Mouse (Mus musculus) CH12.LX (cell line): Measurements from ENCODE around the gene Gm21983. TPM values are rescaled to one million over a fixed set of nuclear protein-coding genes. Genes with fewer than 3 reads are reported as not detected.

Experiments
- DNase-seq: peaks from one replicate; pipeline ENCODE4 v3.0.0-alpha.2; 2013; ENCODE audit errors: extremely low read depth
- H3K27ac ChIP-seq: 2 replicates; pipeline ENCODE4 v1.5.1; 2012; ENCODE audit warnings: low read depth, mild to moderate bottlenecking, control low read depth, moderate library complexity; ENCODE audit not compliant: insufficient read depth
- H3K27me3 ChIP-seq: replicated peaks from 2 replicates; pipeline ENCODE3; 2012; ENCODE audit warnings: inconsistent platforms
- H3K36me3 ChIP-seq, 2 experiments: replicated peaks in 1 of 2; 2 replicates each; pipeline versions ENCODE3 to v1.6.1; 2012; ENCODE audit warnings: inconsistent platforms in 1 of 2, low read length in 1 of 2, mild to moderate bottlenecking in 1 of 2, mixed read lengths in 1 of 2, moderate library complexity in 1 of 2; ENCODE audit not compliant: control insufficient read depth in 1 of 2, insufficient read depth in 1 of 2
- H3K4me1 ChIP-seq, 2 experiments: 2 replicates each; pipeline ENCODE4 v1.6.1; 2012; ENCODE audit warnings: inconsistent platforms in 1 of 2, moderate library complexity in 1 of 2; ENCODE audit not compliant: insufficient read depth in 2 of 2, control insufficient read depth in 1 of 2
- H3K4me2 ChIP-seq: 2 replicates; pipeline ENCODE4 v1.6.1; 2012; ENCODE audit warnings: low read depth, mild to moderate bottlenecking, control low read depth; ENCODE audit not compliant: poor library complexity, insufficient read depth, severe bottlenecking
- H3K4me3 ChIP-seq, 3 experiments: fragments of 150-350 bp in 1 of 3; sonication (generic) in 1 of 3; replicated peaks in 1 of 3; 2 replicates each; pipeline versions ENCODE3 to v1.5.1; 2011 to 2012; ENCODE audit warnings: low read depth in 2 of 3, low read length in 2 of 3, mild to moderate bottlenecking in 2 of 3, moderate library complexity in 2 of 3, control low read depth in 1 of 3, improper control_type of control experiment in 1 of 3, inconsistent platforms in 1 of 3, mixed read lengths in 1 of 3; ENCODE audit not compliant: poor library complexity in 1 of 3
- H3K79me2 ChIP-seq: replicated peaks from 2 replicates; pipeline ENCODE4 v1.6.1; 2012; ENCODE audit warnings: mild to moderate bottlenecking, moderate library complexity; ENCODE audit not compliant: control insufficient read depth, poor library complexity, insufficient read depth, severe bottlenecking; ENCODE audit errors: extremely low read depth
- H3K9ac ChIP-seq: 2 replicates; pipeline ENCODE4 v1.6.1; 2012; ENCODE audit warnings: low read depth, mild to moderate bottlenecking, control low read depth, moderate library complexity; ENCODE audit not compliant: insufficient read depth
- H3K9me3 ChIP-seq: replicated peaks from 2 replicates; pipeline ENCODE3; 2012; ENCODE audit warnings: low read length, inconsistent platforms, mixed read lengths
- CHD1 ChIP-seq: IDR thresholded peaks from 2 replicates; pipeline ENCODE4 v1.6.1; 2012; ENCODE audit warnings: low read depth, low read length, improper control_type of control experiment, inconsistent platforms
- CTCF ChIP-seq, 2 experiments: IDR thresholded peaks in 1 of 2; conservative IDR thresholded peaks in 1 of 2; 2 replicates each; pipeline ENCODE4 v1.5.1; 2011 to 2012; ENCODE audit warnings: low read depth in 2 of 2, low read length in 2 of 2, improper control_type of control experiment in 1 of 2, inconsistent platforms in 1 of 2, mild to moderate bottlenecking in 1 of 2, moderate library complexity in 1 of 2
- GABPA ChIP-seq: IDR thresholded peaks from 2 replicates; pipeline ENCODE4 v1.6.1; 2012; ENCODE audit warnings: low read depth, low read length, improper control_type of control experiment, inconsistent platforms; ENCODE audit not compliant: insufficient replicate concordance
- IRF4 ChIP-seq: IDR thresholded peaks from 2 replicates; pipeline ENCODE4 v1.6.1; 2014; ENCODE audit warnings: low read depth, mild to moderate bottlenecking, inconsistent platforms, low read length, improper control_type of control experiment
- JUN ChIP-seq: IDR thresholded peaks from 2 replicates; pipeline ENCODE4 v1.6.1; 2011; ENCODE audit warnings: low read depth, mild to moderate bottlenecking, low read length, improper control_type of control experiment, moderate library complexity; ENCODE audit not compliant: insufficient read depth
- JUND ChIP-seq: conservative IDR thresholded peaks from 2 replicates; pipeline ENCODE4 v1.6.1; 2011; ENCODE audit warnings: low read depth, low read length, improper control_type of control experiment
- MAZ ChIP-seq: IDR thresholded peaks from 2 replicates; pipeline ENCODE4 v1.6.1; 2012; ENCODE audit warnings: low read depth, mild to moderate bottlenecking, inconsistent platforms, low read length, improper control_type of control experiment, moderate library complexity
- MXI1 ChIP-seq: IDR thresholded peaks from 2 replicates; pipeline ENCODE4 v1.6.1; 2011; ENCODE audit warnings: mild to moderate bottlenecking, low read depth, low read length, improper control_type of control experiment
- MYC ChIP-seq: IDR thresholded peaks from 2 replicates; pipeline ENCODE4 v1.6.1; 2011; ENCODE audit warnings: low read depth, mild to moderate bottlenecking, improper control_type of control experiment, low read length
- PAX5 ChIP-seq: IDR thresholded peaks from 2 replicates; pipeline ENCODE4 v1.6.1; 2012; ENCODE audit warnings: low read length, inconsistent platforms, mixed read lengths
- POLR2A ChIP-seq: IDR thresholded peaks from 2 replicates; pipeline ENCODE4 v1.6.1; 2011; ENCODE audit warnings: low read depth, mild to moderate bottlenecking, improper control_type of control experiment, low read length
- SIN3A ChIP-seq: IDR thresholded peaks from 2 replicates; pipeline ENCODE4 v1.6.1; 2012; ENCODE audit warnings: low read length, improper control_type of control experiment, inconsistent platforms
- ZKSCAN1 ChIP-seq: IDR thresholded peaks from 2 replicates; pipeline ENCODE4 v1.6.1; 2012; ENCODE audit warnings: low read depth, inconsistent platforms, low read length, improper control_type of control experiment, borderline replicate concordance
- ZNF384 ChIP-seq: IDR thresholded peaks from 2 replicates; pipeline ENCODE4 v1.6.1; 2012; ENCODE audit warnings: low read depth, low read length, improper control_type of control experiment, inconsistent platforms
- dilution Hi-C: fragments of 300-500 bp; cut with MboI; formaldehyde crosslinking; loops from 2 replicates; pipeline ENCODE4 v1.14.3; 2020; ENCODE audit warnings: low sequenced_read_pairs; ENCODE audit not compliant: extremely low pct_unique_long_range_greater_than_20kb, extremely low pct_ligation_motif_present
- in situ Hi-C: fragments of 300-500 bp; cut with MboI; formaldehyde crosslinking; loops from 3 replicates; pipeline ENCODE4 v1.14.3; 2019; ENCODE audit warnings: low sequenced_read_pairs, low pct_ligation_motif_present, low pct_unique_long_range_greater_than_20kb, mixed read lengths
- polyA plus RNA-seq: library from polyadenylated mRNA; unstranded; fragments of >175 nt; gene quantifications from 2 replicates; pipeline ENCODE4 v1.2.1, GENCODE M21; 2012; ENCODE audit warnings: low read depth; ENCODE audit not compliant: insufficient read length
- total RNA-seq, 2 experiments: library from RNA; depleted of rRNA; stranded (reverse); fragments of 300-350 nt in 1 of 2; fragments of >200 nt in 1 of 2; gene quantifications; 2 replicates each; pipeline ENCODE4 v1.2.3; 2012 to 2014

Gm21983 gene
- total and polyA plus RNA-seq, 3 experiments: 0.13 to 0.81 TPM; not detected in 1

- Histone ChIP-seq H3K27ac (peak overlapping the region; percentile 17; the same call in 1 of the 2 replicates), H3K4me3 (peak overlapping the region; percentile 86 to 98 (median 92)), H3K4me2 (peak overlapping the region; percentile 77), H3K9me3 (no peaks in the 10 kb centered on the region), H3K36me3 (peaks cover 30 to 66% of the 10 kb centered on the region in 2 experiments), H3K9ac (peak overlapping the region; percentile 90; the same call in 1 of the 2 replicates), H3K79me2 (peaks cover 48% of the 10 kb centered on the region)
- dilution Hi-C loops (no loop called here), in situ Hi-C loops (loop anchor here (5.0 kb wide), 1 partner anchor 64 kb away; the partner anchor contains the start of gene Itpkc)
- DNase-seq: no peak
- TF ChIP-seq IRF4 (no peak), ZKSCAN1 (no peak), GABPA (no peak), ZNF384 (no peak), MAZ (no peak), MXI1 (no peak), CTCF (conservative IDR thresholded peaks at IDR 0.05 in 1 of 2, IDR thresholded peaks at IDR 0.05 in 1 of 2; ENCODE audit: low read depth in 2 of 2, low read length in 2 of 2) (no peak), PAX5 (no peak), SIN3A (no peak), MYC (no peak), JUND (no peak)
- TF ChIP-seq, all 38 proteins: peak for 0
- no peaks in the 10 kb centered on the region for H3K27me3 ChIP-seq
- peaks cover 37 to 63% of the 10 kb centered on the region in 2 experiments for H3K4me1 ChIP-seq
These were observed 17.5 kb downstream of the Gm21983 start for GRCm38 (mm10) chr7:27163450-27163805.

GRCm38 (mm10) chr7:27162780-27163449, 18.0 kb downstream of the Gm21983 start:
- dilution Hi-C loops: no loop called here
- peaks cover 32 to 63% of the 10 kb centered on the region in 2 experiments for H3K4me1 ChIP-seq
- peak overlapping the region in 2 of 3 experiments; percentile 86 to 92 for H3K4me3 ChIP-seq

More at GRCm38 (mm10) chr7:27162780-27163449, 18.0 kb downstream of the Gm21983 start:
- Histone ChIP-seq H3K36me3 (peaks cover 35 to 69% of the 10 kb centered on the region in 2 experiments), H3K4me2 (peak overlapping the region; percentile 77), H3K79me2 (peaks cover 48% of the 10 kb centered on the region), H3K27me3 (no peaks in the 10 kb centered on the region), H3K9ac (peak overlapping the region; percentile 90; the same call in 1 of the 2 replicates), H3K9me3 (no peaks in the 10 kb centered on the region), H3K27ac (peak overlapping the region; percentile 17; the same call in 1 of the 2 replicates)
- DNase-seq: no peak
- TF ChIP-seq POLR2A: 0 out of 2 replicates have a peak, but pooled peaks have one; percentile 2
- TF ChIP-seq JUN: no peak
- TF ChIP-seq CTCF (conservative IDR thresholded peaks at IDR 0.05 in 1 of 2, IDR thresholded peaks at IDR 0.05 in 1 of 2; ENCODE audit: low read depth in 2 of 2, low read length in 2 of 2): no peak
- no peak for TF ChIP-seq CHD1
- in situ Hi-C loops: loop anchor here (5.0 kb wide), 1 partner anchor 64 kb away; the partner anchor contains the start of gene Itpkc
